Mouse (Mus musculus): Measurements from ENCODE around the gene Wdr31. TPM values are rescaled to one million over a fixed set of nuclear protein-coding genes. Genes with fewer than 3 reads are reported as not detected.

Gene Wdr31
- polyA plus RNA-seq, 1 experiment = 8.3 TPM

- no peak overlapping the region for H3K27ac ChIP-seq (ENCODE audit: insufficient read depth, low read length)
- TF ChIP-seq POLR2A (IDR thresholded peaks at IDR 0.05; ENCODE audit: extremely low read depth, insufficient read depth, low read length) (no peak), CTCF (IDR thresholded peaks at IDR 0.05; ENCODE audit: extremely low read depth, insufficient read depth, low read length) (no peak)
- no peak overlapping the region for H3K4me3 ChIP-seq (ENCODE audit: insufficient read depth, low read length)
- no peaks in the 10 kb centered on the region for H3K4me1 ChIP-seq (ENCODE audit: control insufficient read depth, insufficient read depth, low read length)
Measured at GRCm38 (mm10) chr4:62433939-62434870, 36.5 kb downstream of the Wdr31 start.

GRCm38 (mm10) chr4:62431522-62431921, 39.2 kb downstream of the Wdr31 start:
- Histone ChIP-seq H3K4me1 (ENCODE audit: control insufficient read depth, insufficient read depth, low read length) (no peaks in the 10 kb centered on the region), H3K27ac (ENCODE audit: insufficient read depth, low read length) (no peak overlapping the region), H3K4me3 (ENCODE audit: insufficient read depth, low read length) (no peak overlapping the region)
- TF ChIP-seq POLR2A (IDR thresholded peaks at IDR 0.05; ENCODE audit: extremely low read depth, insufficient read depth, low read length) (no peak), CTCF (IDR thresholded peaks at IDR 0.05; ENCODE audit: extremely low read depth, insufficient read depth, low read length) (no peak)

- no peak for TF ChIP-seq POLR2A (IDR thresholded peaks at IDR 0.05; ENCODE audit: extremely low read depth, insufficient read depth, low read length)
- Histone ChIP-seq H3K27ac (ENCODE audit: insufficient read depth, low read length) (no peak overlapping the region), H3K4me3 (ENCODE audit: insufficient read depth, low read length) (no peak overlapping the region), H3K4me1 (ENCODE audit: control insufficient read depth, insufficient read depth, low read length) (no peaks in the 10 kb centered on the region)
Measured at GRCm38 (mm10) chr4:62430678-62431077, 40.0 kb downstream of the Wdr31 start.

GRCm38 (mm10) chr4:62429616-62430015, 41.1 kb downstream of the Wdr31 start:
- Histone ChIP-seq H3K4me3 (ENCODE audit: insufficient read depth, low read length) (no peak overlapping the region), H3K4me1 (ENCODE audit: control insufficient read depth, insufficient read depth, low read length) (no peaks in the 10 kb centered on the region), H3K27ac (ENCODE audit: insufficient read depth, low read length) (no peak overlapping the region)
- no peak for TF ChIP-seq CTCF (IDR thresholded peaks at IDR 0.05; ENCODE audit: extremely low read depth, insufficient read depth, low read length)
- TF ChIP-seq POLR2A (IDR thresholded peaks at IDR 0.05; ENCODE audit: extremely low read depth, insufficient read depth, low read length) = no peak

- H3K4me3 ChIP-seq (ENCODE audit: insufficient read depth, low read length) = no peak overlapping the region
- TF ChIP-seq POLR2A (IDR thresholded peaks at IDR 0.05; ENCODE audit: extremely low read depth, insufficient read depth, low read length) (no peak), CTCF (IDR thresholded peaks at IDR 0.05; ENCODE audit: extremely low read depth, insufficient read depth, low read length) (no peak)
- no peak overlapping the region for H3K27ac ChIP-seq (ENCODE audit: insufficient read depth, low read length)
- no peaks in the 10 kb centered on the region for H3K4me1 ChIP-seq (ENCODE audit: control insufficient read depth, insufficient read depth, low read length)
Measured at GRCm38 (mm10) chr4:62427978-62428758, 42.5 kb downstream of the Wdr31 start.

- no peaks in the 10 kb centered on the region for H3K4me1 ChIP-seq (ENCODE audit: control insufficient read depth, insufficient read depth, low read length)
- no peak overlapping the region for H3K4me3 ChIP-seq (ENCODE audit: insufficient read depth, low read length)
- no peak for TF ChIP-seq POLR2A (IDR thresholded peaks at IDR 0.05; ENCODE audit: extremely low read depth, insufficient read depth, low read length)
- TF ChIP-seq CTCF (IDR thresholded peaks at IDR 0.05; ENCODE audit: extremely low read depth, insufficient read depth, low read length) = no peak
- H3K27ac ChIP-seq (ENCODE audit: insufficient read depth, low read length) = no peak overlapping the region
Measured at GRCm38 (mm10) chr4:62425891-62426290, 44.8 kb downstream of the Wdr31 start.

GRCm38 (mm10) chr4:62419091-62419490, 51.6 kb downstream of the Wdr31 start:
- no peak overlapping the region for H3K27ac ChIP-seq (ENCODE audit: insufficient read depth, low read length)
- TF ChIP-seq POLR2A (IDR thresholded peaks at IDR 0.05; ENCODE audit: extremely low read depth, insufficient read depth, low read length) (no peak), CTCF (IDR thresholded peaks at IDR 0.05; ENCODE audit: extremely low read depth, insufficient read depth, low read length) (no peak)

GRCm38 (mm10) chr4:62418448-62418847, 52.2 kb downstream of the Wdr31 start:
- TF ChIP-seq POLR2A (IDR thresholded peaks at IDR 0.05; ENCODE audit: extremely low read depth, insufficient read depth, low read length) (no peak), CTCF (IDR thresholded peaks at IDR 0.05; ENCODE audit: extremely low read depth, insufficient read depth, low read length) (no peak)
- Histone ChIP-seq H3K4me3 (ENCODE audit: insufficient read depth, low read length) (no peak overlapping the region), H3K27ac (ENCODE audit: insufficient read depth, low read length) (no peak overlapping the region), H3K4me1 (ENCODE audit: control insufficient read depth, insufficient read depth, low read length) (no peaks in the 10 kb centered on the region)

More at GRCm38 (mm10) chr4:62419091-62419490, 51.6 kb downstream of the Wdr31 start:
- no peak overlapping the region for H3K4me3 ChIP-seq (ENCODE audit: insufficient read depth, low read length)
- H3K4me1 ChIP-seq (ENCODE audit: control insufficient read depth, insufficient read depth, low read length) = no peaks in the 10 kb centered on the region

GRCm38 (mm10) chr4:62411606-62412005, 59.1 kb downstream of the Wdr31 start:
- H3K27ac ChIP-seq (ENCODE audit: insufficient read depth, low read length) = no peak overlapping the region
- no peak for TF ChIP-seq CTCF (IDR thresholded peaks at IDR 0.05; ENCODE audit: extremely low read depth, insufficient read depth, low read length)
- no peak for TF ChIP-seq POLR2A (IDR thresholded peaks at IDR 0.05; ENCODE audit: extremely low read depth, insufficient read depth, low read length)

More at GRCm38 (mm10) chr4:62411606-62412005, 59.1 kb downstream of the Wdr31 start:
- Histone ChIP-seq H3K4me1 (ENCODE audit: control insufficient read depth, insufficient read depth, low read length) (no peaks in the 10 kb centered on the region; the same call in 1 of the 2 replicates), H3K4me3 (ENCODE audit: insufficient read depth, low read length) (no peak overlapping the region)

Data from cortical plate, adult 2 months (tissue).